Mouse (Mus musculus): ENCODE results near the gene Ms4a6d. TPM values are rescaled to one million over a fixed set of nuclear protein-coding genes. Genes with fewer than 3 reads are reported as not detected.

Ms4a6d gene
- 1.5 and 1.8 TPM in 2 replicates for polyA plus RNA-seq (2012; rRNA removed)

- Histone ChIP-seq H3K27ac (ENCODE audit: insufficient read depth, low read length) (no peak within 1 kb of the TSS), H3K4me1 (ENCODE audit: control insufficient read depth, insufficient read depth, low read length) (no peaks in the 10 kb centered on the region; the same call in 1 of the 2 replicates), H3K4me3 (ENCODE audit: insufficient read depth, low read length) (no peak within 1 kb of the TSS)
- TF ChIP-seq POLR2A (IDR thresholded peaks at IDR 0.05; ENCODE audit: extremely low read depth, insufficient read depth, low read length): no peak
- no peak for TF ChIP-seq CTCF (IDR thresholded peaks at IDR 0.05; ENCODE audit: extremely low read depth, insufficient read depth, low read length)
Observed at GRCm38 (mm10) chr19:11604603-11605002, at the start of gene Ms4a6d. TSS of gene Ms4a6d (minus strand) at chr19:11604849.

GRCm38 (mm10) chr19:11649564-11649963, 44.9 kb upstream of the Ms4a6d start:
- H3K4me1 ChIP-seq (ENCODE audit: control insufficient read depth, insufficient read depth, low read length): no peaks in the 10 kb centered on the region
- no peak for TF ChIP-seq POLR2A (IDR thresholded peaks at IDR 0.05; ENCODE audit: extremely low read depth, insufficient read depth, low read length)
- TF ChIP-seq CTCF (IDR thresholded peaks at IDR 0.05; ENCODE audit: extremely low read depth, insufficient read depth, low read length): no peak
- H3K4me3 ChIP-seq (ENCODE audit: insufficient read depth, low read length): no peak overlapping the region
- H3K27ac ChIP-seq (ENCODE audit: insufficient read depth, low read length): no peak overlapping the region

- H3K4me3 ChIP-seq (ENCODE audit: insufficient read depth, low read length): no peak overlapping the region
- no peaks in the 10 kb centered on the region for H3K4me1 ChIP-seq (ENCODE audit: control insufficient read depth, insufficient read depth, low read length)
- no peak overlapping the region for H3K27ac ChIP-seq (ENCODE audit: insufficient read depth, low read length)
- TF ChIP-seq CTCF (IDR thresholded peaks at IDR 0.05; ENCODE audit: extremely low read depth, insufficient read depth, low read length): no peak
- TF ChIP-seq POLR2A (IDR thresholded peaks at IDR 0.05; ENCODE audit: extremely low read depth, insufficient read depth, low read length): no peak
Observed at GRCm38 (mm10) chr19:11646166-11646565, 41.5 kb upstream of the Ms4a6d start.

- TF ChIP-seq CTCF (IDR thresholded peaks at IDR 0.05; ENCODE audit: extremely low read depth, insufficient read depth, low read length): no peak
- no peak for TF ChIP-seq POLR2A (IDR thresholded peaks at IDR 0.05; ENCODE audit: extremely low read depth, insufficient read depth, low read length)
- Histone ChIP-seq H3K27ac (ENCODE audit: insufficient read depth, low read length) (no peak within 1 kb of the TSS), H3K4me3 (ENCODE audit: insufficient read depth, low read length) (no peak within 1 kb of the TSS), H3K4me1 (ENCODE audit: control insufficient read depth, insufficient read depth, low read length) (no peaks in the 10 kb centered on the region)
Observed at GRCm38 (mm10) chr19:11640732-11641131, 36.1 kb upstream of the Ms4a6d start, which contains the start of gene Ms4a3. TSS of gene Ms4a3 (minus strand) at chr19:11640851.

- no peak overlapping the region for H3K27ac ChIP-seq (ENCODE audit: insufficient read depth, low read length)
- H3K4me3 ChIP-seq (ENCODE audit: insufficient read depth, low read length): no peak overlapping the region
- no peaks in the 10 kb centered on the region for H3K4me1 ChIP-seq (ENCODE audit: control insufficient read depth, insufficient read depth, low read length)
- TF ChIP-seq POLR2A (IDR thresholded peaks at IDR 0.05; ENCODE audit: extremely low read depth, insufficient read depth, low read length) (no peak), CTCF (IDR thresholded peaks at IDR 0.05; ENCODE audit: extremely low read depth, insufficient read depth, low read length) (no peak)
Observed at GRCm38 (mm10) chr19:11639038-11639437, 34.4 kb upstream of the Ms4a6d start.

GRCm38 (mm10) chr19:11635572-11635971, 30.9 kb upstream of the Ms4a6d start:
- Histone ChIP-seq H3K27ac (ENCODE audit: insufficient read depth, low read length) (no peak overlapping the region), H3K4me1 (ENCODE audit: control insufficient read depth, insufficient read depth, low read length) (no peaks in the 10 kb centered on the region), H3K4me3 (ENCODE audit: insufficient read depth, low read length) (no peak overlapping the region)
- no peak for TF ChIP-seq CTCF (IDR thresholded peaks at IDR 0.05; ENCODE audit: extremely low read depth, insufficient read depth, low read length)
- no peak for TF ChIP-seq POLR2A (IDR thresholded peaks at IDR 0.05; ENCODE audit: extremely low read depth, insufficient read depth, low read length)

- no peak for TF ChIP-seq CTCF (IDR thresholded peaks at IDR 0.05; ENCODE audit: extremely low read depth, insufficient read depth, low read length)
- TF ChIP-seq POLR2A (IDR thresholded peaks at IDR 0.05; ENCODE audit: extremely low read depth, insufficient read depth, low read length): no peak
- Histone ChIP-seq H3K4me3 (ENCODE audit: insufficient read depth, low read length) (no peak overlapping the region), H3K4me1 (ENCODE audit: control insufficient read depth, insufficient read depth, low read length) (no peaks in the 10 kb centered on the region), H3K27ac (ENCODE audit: insufficient read depth, low read length) (no peak overlapping the region)
Observed at GRCm38 (mm10) chr19:11634330-11634729, 29.7 kb upstream of the Ms4a6d start.

- no peak overlapping the region for H3K27ac ChIP-seq (ENCODE audit: insufficient read depth, low read length)
- TF ChIP-seq POLR2A (IDR thresholded peaks at IDR 0.05; ENCODE audit: extremely low read depth, insufficient read depth, low read length) (no peak), CTCF (IDR thresholded peaks at IDR 0.05; ENCODE audit: extremely low read depth, insufficient read depth, low read length) (no peak)
- no peaks in the 10 kb centered on the region for H3K4me1 ChIP-seq (ENCODE audit: control insufficient read depth, insufficient read depth, low read length)
- H3K4me3 ChIP-seq (ENCODE audit: insufficient read depth, low read length): no peak overlapping the region
Observed at GRCm38 (mm10) chr19:11633732-11634131, 29.1 kb upstream of the Ms4a6d start.

- TF ChIP-seq CTCF (IDR thresholded peaks at IDR 0.05; ENCODE audit: extremely low read depth, insufficient read depth, low read length) (no peak), POLR2A (IDR thresholded peaks at IDR 0.05; ENCODE audit: extremely low read depth, insufficient read depth, low read length) (no peak)
- no peaks in the 10 kb centered on the region for H3K4me1 ChIP-seq (ENCODE audit: control insufficient read depth, insufficient read depth, low read length)
- no peak overlapping the region for H3K4me3 ChIP-seq (ENCODE audit: insufficient read depth, low read length)
- no peak overlapping the region for H3K27ac ChIP-seq (ENCODE audit: insufficient read depth, low read length)
Observed at GRCm38 (mm10) chr19:11625231-11625630, 20.6 kb upstream of the Ms4a6d start.

- H3K4me1 ChIP-seq (ENCODE audit: control insufficient read depth, insufficient read depth, low read length): no peaks in the 10 kb centered on the region
- TF ChIP-seq POLR2A (IDR thresholded peaks at IDR 0.05; ENCODE audit: extremely low read depth, insufficient read depth, low read length) (no peak), CTCF (IDR thresholded peaks at IDR 0.05; ENCODE audit: extremely low read depth, insufficient read depth, low read length) (no peak)
Observed at GRCm38 (mm10) chr19:11624800-11625199, 20.2 kb upstream of the Ms4a6d start.

More at GRCm38 (mm10) chr19:11624800-11625199, 20.2 kb upstream of the Ms4a6d start:
- Histone ChIP-seq H3K4me3 (ENCODE audit: insufficient read depth, low read length) (no peak overlapping the region), H3K27ac (ENCODE audit: insufficient read depth, low read length) (no peak overlapping the region)
